Mouse (Mus musculus): ENCODE data around the gene Cd34. TPM values are rescaled to one million over a fixed set of nuclear protein-coding genes. Genes with fewer than 3 reads are reported as not detected.
A peak's percentile ranks its signal among the peaks of the same experiment; 100 is the strongest.

Gene Cd34
- polyA plus RNA-seq, 1 experiment from 2014 or later = 95.6 TPM

DNA sequence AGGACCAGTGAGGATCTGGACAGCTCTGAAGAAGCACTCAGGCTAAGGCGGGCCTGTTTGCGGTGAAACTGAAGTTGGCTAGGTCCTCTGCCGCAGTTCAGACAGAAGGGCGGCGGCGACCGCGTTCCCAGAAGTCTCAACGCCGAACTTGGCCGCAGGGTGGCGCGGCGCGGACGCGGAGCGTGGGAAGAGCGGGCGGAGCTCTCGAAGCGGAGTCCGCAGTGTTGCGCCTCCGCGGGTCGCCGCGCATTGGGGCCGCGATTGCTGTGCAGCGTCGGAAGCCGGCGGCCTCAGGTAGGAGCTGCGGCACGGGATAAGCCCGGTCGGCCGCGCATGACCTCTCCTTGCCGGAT, 37.5 kb downstream of the Cd34 start:
- Histone ChIP-seq H3K9me3 (replicated peaks) (no peaks in the 10 kb centered on the region), H3K27me3 (peaks cover 3% of the 10 kb centered on the region; the same call in 1 of the 2 replicates), H3K36me3 (no peaks in the 10 kb centered on the region), H3K4me2 (peak overlapping the region; percentile 85), H3K27ac (peak overlapping the region; percentile 80), H3K4me3 (replicated peaks) (peak overlapping the region; percentile 65), H3K4me1 (peaks cover 17% of the 10 kb centered on the region), H3K9ac (peak overlapping the region; percentile 68)
- under 1% methylated on average over 42 of the region's 42 CpGs for WGBS
- ATAC-seq (replicated peaks; ENCODE audit: low FRiP score) = peak; percentile 94

GRCm38 (mm10) chr1:194976517-194977370, 38.1 kb downstream of the Cd34 start:
- peak overlapping the region; percentile 80 for H3K27ac ChIP-seq
- peak; percentile 96 for ATAC-seq (replicated peaks; ENCODE audit: low FRiP score)

GRCm38 (mm10) chr1:194977371-194977761, 38.7 kb downstream of the Cd34 start:
- Histone ChIP-seq H3K36me3 (no peaks in the 10 kb centered on the region), H3K9ac (no peak overlapping the region), H3K9me3 (replicated peaks) (no peaks in the 10 kb centered on the region), H3K27ac (no peak overlapping the region), H3K27me3 (peaks cover 3% of the 10 kb centered on the region; the same call in 1 of the 2 replicates), H3K4me2 (peak overlapping the region; percentile 85), H3K4me1 (peaks cover 17% of the 10 kb centered on the region), H3K4me3 (replicated peaks) (peak overlapping the region; percentile 65)
- no peak for ATAC-seq (replicated peaks; ENCODE audit: low FRiP score)
- WGBS = 0% methylated on average over 1 of the region's 1 CpGs

More at GRCm38 (mm10) chr1:194976517-194977370, 38.1 kb downstream of the Cd34 start:
- Histone ChIP-seq H3K36me3 (no peaks in the 10 kb centered on the region), H3K27me3 (peaks cover 3% of the 10 kb centered on the region; the same call in 1 of the 2 replicates), H3K9ac (peak overlapping the region; percentile 68), H3K9me3 (replicated peaks) (no peaks in the 10 kb centered on the region), H3K4me1 (peaks cover 17% of the 10 kb centered on the region), H3K4me3 (replicated peaks) (peak overlapping the region; percentile 65), H3K4me2 (peak overlapping the region; percentile 85)
- WGBS = under 1% methylated on average over 44 of the region's 44 CpGs

DNA sequence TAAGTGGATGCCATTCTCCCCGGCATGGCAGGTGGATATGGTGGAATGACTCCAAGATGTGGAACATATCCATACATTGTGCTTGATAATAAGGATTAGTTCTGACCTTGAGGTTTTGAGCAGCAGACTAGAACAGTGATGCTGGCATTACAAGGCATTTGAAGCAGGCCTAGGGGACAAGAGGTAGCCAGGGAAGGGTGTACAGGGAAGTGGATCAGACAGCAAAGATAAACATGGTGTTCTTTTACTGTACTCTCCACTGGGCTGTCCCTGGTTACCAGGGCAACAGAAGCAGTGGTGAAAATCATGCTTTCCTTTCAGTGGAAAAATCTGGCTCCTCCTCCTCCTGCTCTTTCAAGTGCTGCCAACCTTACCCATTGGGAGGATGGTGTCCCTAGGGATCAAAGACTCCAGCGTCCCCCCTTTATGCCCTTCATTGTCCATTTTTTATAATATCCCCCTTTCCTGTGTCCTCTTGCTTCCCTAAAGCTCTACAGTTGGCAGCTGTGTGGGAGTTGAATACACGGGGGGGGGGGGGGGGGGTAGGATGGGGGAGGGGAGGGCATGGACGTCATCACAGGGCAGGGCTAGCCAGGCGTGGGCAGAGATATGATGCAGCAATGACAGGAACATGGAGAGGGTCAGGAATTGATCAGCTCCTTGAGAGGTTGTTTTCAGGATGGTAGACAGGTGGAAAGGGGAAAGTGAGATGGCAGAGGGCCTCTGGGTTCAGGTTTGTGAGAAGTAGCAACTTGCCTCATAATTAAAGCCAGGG, 39.5 kb downstream of the Cd34 start:
- Histone ChIP-seq H3K4me3 (replicated peaks) (no peak overlapping the region), H3K4me2 (no peak overlapping the region), H3K36me3 (no peaks in the 10 kb centered on the region), H3K9ac (no peak overlapping the region), H3K4me1 (peaks cover 17% of the 10 kb centered on the region), H3K27me3 (peaks cover 3% of the 10 kb centered on the region; the same call in 1 of the 2 replicates), H3K27ac (no peak overlapping the region), H3K9me3 (replicated peaks) (no peaks in the 10 kb centered on the region)
- WGBS = 37% methylated on average over 5 of the region's 5 CpGs
- ATAC-seq (replicated peaks; ENCODE audit: low FRiP score) = no peak

- 69% methylated on average over 1 of the region's 1 CpGs for WGBS
- no peak overlapping the region for H3K4me3 ChIP-seq (replicated peaks)
- no peaks in the 10 kb centered on the region for H3K36me3 ChIP-seq
- H3K27ac ChIP-seq = no peak overlapping the region
- H3K4me1 ChIP-seq = peaks cover 17% of the 10 kb centered on the region
- no peak overlapping the region for H3K9ac ChIP-seq
- no peaks in the 10 kb centered on the region for H3K27me3 ChIP-seq
- no peak for ATAC-seq (replicated peaks; ENCODE audit: low FRiP score)
- no peaks in the 10 kb centered on the region for H3K9me3 ChIP-seq (replicated peaks)
- H3K4me2 ChIP-seq = no peak overlapping the region
Observed at GRCm38 (mm10) chr1:194980826-194981435, 42.3 kb downstream of the Cd34 start.

DNA sequence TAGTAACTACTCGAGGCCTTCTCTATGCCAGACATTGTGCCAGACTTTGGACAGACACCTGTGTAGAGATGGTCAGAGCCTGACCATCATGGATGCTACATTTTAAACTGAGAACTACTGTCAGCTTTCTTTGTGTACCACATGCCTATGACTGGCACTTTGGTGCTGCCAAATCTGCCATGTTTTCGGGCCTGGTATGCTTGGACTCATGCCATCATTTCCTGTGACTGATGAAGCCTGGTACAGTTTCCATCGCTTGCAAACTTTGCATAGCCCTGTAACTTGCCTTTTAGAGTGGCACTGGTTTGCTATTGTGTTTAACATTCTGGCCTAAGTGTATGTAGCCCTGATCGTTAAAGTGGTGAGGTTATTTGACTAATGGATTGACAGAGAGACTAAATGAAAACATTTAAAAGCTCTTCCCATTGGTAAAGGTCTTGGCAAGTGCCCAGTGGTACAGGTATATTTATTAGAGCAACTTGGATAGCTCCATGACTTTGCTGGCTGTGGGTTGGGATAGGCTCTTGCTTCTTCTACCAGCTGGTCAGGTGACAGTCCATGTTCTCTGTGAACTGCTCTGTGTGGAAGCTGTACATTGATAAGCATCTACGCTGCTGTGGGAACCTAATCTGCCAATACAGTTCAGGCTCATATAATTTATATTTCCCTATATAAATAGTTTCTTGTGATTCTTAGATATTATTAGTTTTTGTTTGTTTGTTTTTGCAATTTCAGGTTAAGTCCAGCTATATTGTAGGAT, 44.5 kb downstream of the Cd34 start:
- ATAC-seq (replicated peaks; ENCODE audit: low FRiP score) = no peak
- WGBS = 87% methylated on average over 5 of the region's 5 CpGs
- Histone ChIP-seq H3K27me3 (no peaks in the 10 kb centered on the region), H3K27ac (no peak overlapping the region), H3K4me3 (replicated peaks) (no peak overlapping the region), H3K4me2 (no peak overlapping the region), H3K36me3 (no peaks in the 10 kb centered on the region), H3K9me3 (replicated peaks) (no peaks in the 10 kb centered on the region), H3K4me1 (peaks cover 1% of the 10 kb centered on the region; the same call in 1 of the 2 replicates), H3K9ac (no peak overlapping the region)

GRCm38 (mm10) chr1:194984914-194985313, 46.3 kb downstream of the Cd34 start:
- Histone ChIP-seq H3K9me3 (replicated peaks) (no peaks in the 10 kb centered on the region), H3K27me3 (no peaks in the 10 kb centered on the region), H3K4me3 (replicated peaks) (no peak overlapping the region), H3K4me2 (no peak overlapping the region), H3K36me3 (no peaks in the 10 kb centered on the region), H3K4me1 (no peaks in the 10 kb centered on the region), H3K9ac (no peak overlapping the region), H3K27ac (no peak overlapping the region)
- ATAC-seq (replicated peaks; ENCODE audit: low FRiP score) = no peak
- 81% methylated on average over 3 of the region's 3 CpGs for WGBS

GRCm38 (mm10) chr1:194985442-194986210, 47.0 kb downstream of the Cd34 start:
- Histone ChIP-seq H3K4me3 (replicated peaks) (no peak overlapping the region), H3K27me3 (no peaks in the 10 kb centered on the region), H3K9ac (no peak overlapping the region), H3K9me3 (replicated peaks) (no peaks in the 10 kb centered on the region), H3K4me1 (no peaks in the 10 kb centered on the region), H3K4me2 (no peak overlapping the region), H3K27ac (no peak overlapping the region), H3K36me3 (no peaks in the 10 kb centered on the region)
- 88% methylated on average over 4 of the region's 4 CpGs for WGBS
- no peak for ATAC-seq (replicated peaks; ENCODE audit: low FRiP score)

GRCm38 (mm10) chr1:194989024-194989423, 50.4 kb downstream of the Cd34 start:
- Histone ChIP-seq H3K9ac (no peak overlapping the region), H3K27me3 (no peaks in the 10 kb centered on the region), H3K27ac (no peak overlapping the region), H3K36me3 (no peaks in the 10 kb centered on the region), H3K9me3 (replicated peaks) (no peaks in the 10 kb centered on the region), H3K4me2 (no peak overlapping the region), H3K4me1 (0 out of 2 replicates have a peak, but pooled peaks cover 2% of the 10 kb centered on the region), H3K4me3 (replicated peaks) (no peak overlapping the region)
- ATAC-seq (replicated peaks; ENCODE audit: low FRiP score) = no peak
- WGBS = 87% methylated on average over 1 of the region's 1 CpGs

GRCm38 (mm10) chr1:194990976-194991375, 52.4 kb downstream of the Cd34 start:
- Histone ChIP-seq H3K36me3 (no peaks in the 10 kb centered on the region), H3K27me3 (no peaks in the 10 kb centered on the region), H3K4me3 (replicated peaks) (no peak overlapping the region), H3K4me2 (no peak overlapping the region), H3K4me1 (0 out of 2 replicates have a peak, but pooled peaks cover 2% of the 10 kb centered on the region), H3K27ac (no peak overlapping the region), H3K9ac (no peak overlapping the region), H3K9me3 (replicated peaks) (no peaks in the 10 kb centered on the region)
- WGBS = 94% methylated on average over 2 of the region's 2 CpGs
- no peak for ATAC-seq (replicated peaks; ENCODE audit: low FRiP score)

DNA sequence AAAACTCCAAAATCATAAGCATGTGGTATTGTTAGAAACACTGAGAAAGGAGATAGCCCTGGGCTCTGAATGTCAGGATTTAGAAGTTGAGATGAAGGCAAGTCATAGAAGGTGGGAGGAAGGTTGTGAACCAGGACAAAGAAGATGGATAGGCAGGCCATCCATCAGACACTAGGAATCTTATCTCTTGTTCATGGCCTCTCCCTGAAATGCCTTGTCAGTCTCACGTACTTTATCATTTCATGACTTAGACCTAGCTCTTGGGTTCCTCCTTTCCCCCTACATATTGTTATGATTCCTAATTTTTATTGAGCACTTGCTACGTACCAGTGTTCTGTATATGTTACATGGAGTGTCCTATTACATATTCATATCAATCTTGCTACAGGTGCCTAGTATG, 53.0 kb downstream of the Cd34 start:
- H3K4me3 ChIP-seq (replicated peaks) = no peak overlapping the region
- H3K4me1 ChIP-seq = 0 out of 2 replicates have a peak, but pooled peaks cover 2% of the 10 kb centered on the region
- no peaks in the 10 kb centered on the region for H3K27me3 ChIP-seq
- 80% methylated on average over 2 of the region's 2 CpGs for WGBS
- no peak overlapping the region for H3K4me2 ChIP-seq
- H3K36me3 ChIP-seq = no peaks in the 10 kb centered on the region
- no peak overlapping the region for H3K9ac ChIP-seq
- ATAC-seq (replicated peaks; ENCODE audit: low FRiP score) = no peak
- H3K27ac ChIP-seq = no peak overlapping the region
- H3K9me3 ChIP-seq (replicated peaks) = no peaks in the 10 kb centered on the region
